Mouse (Mus musculus) lung, postnatal 25 days (tissue): ENCODE measurements around the gene Esyt1.
"Not testable (repeated sequence)": the region's sequence is repeated elsewhere in the genome, so short reads cannot be mapped to it uniquely, and the experiment has no call there.

ENCODE experiments used
- DNase-seq: peaks from one replicate; pipeline ENCODE4 v3.0.0; 2022; ENCODE audit warnings: low spot score

The Esyt1 gene

GRCm38 (mm10) chr10:128538340-128538870 lies 12.7 kb upstream of the Esyt1 start:
- no peak for DNase-seq

- DNase-seq, result peak; percentile 96
These were observed 10.7 kb upstream of the Esyt1 start for GRCm38 (mm10) chr10:128536266-128536940.

GRCm38 (mm10) chr10:128535624-128536265 lies 10.1 kb upstream of the Esyt1 start:
- DNase-seq, result peak; percentile 23

- DNase-seq, result no peak
These were observed 9.5 kb upstream of the Esyt1 start for GRCm38 (mm10) chr10:128535206-128535605.

DNA sequence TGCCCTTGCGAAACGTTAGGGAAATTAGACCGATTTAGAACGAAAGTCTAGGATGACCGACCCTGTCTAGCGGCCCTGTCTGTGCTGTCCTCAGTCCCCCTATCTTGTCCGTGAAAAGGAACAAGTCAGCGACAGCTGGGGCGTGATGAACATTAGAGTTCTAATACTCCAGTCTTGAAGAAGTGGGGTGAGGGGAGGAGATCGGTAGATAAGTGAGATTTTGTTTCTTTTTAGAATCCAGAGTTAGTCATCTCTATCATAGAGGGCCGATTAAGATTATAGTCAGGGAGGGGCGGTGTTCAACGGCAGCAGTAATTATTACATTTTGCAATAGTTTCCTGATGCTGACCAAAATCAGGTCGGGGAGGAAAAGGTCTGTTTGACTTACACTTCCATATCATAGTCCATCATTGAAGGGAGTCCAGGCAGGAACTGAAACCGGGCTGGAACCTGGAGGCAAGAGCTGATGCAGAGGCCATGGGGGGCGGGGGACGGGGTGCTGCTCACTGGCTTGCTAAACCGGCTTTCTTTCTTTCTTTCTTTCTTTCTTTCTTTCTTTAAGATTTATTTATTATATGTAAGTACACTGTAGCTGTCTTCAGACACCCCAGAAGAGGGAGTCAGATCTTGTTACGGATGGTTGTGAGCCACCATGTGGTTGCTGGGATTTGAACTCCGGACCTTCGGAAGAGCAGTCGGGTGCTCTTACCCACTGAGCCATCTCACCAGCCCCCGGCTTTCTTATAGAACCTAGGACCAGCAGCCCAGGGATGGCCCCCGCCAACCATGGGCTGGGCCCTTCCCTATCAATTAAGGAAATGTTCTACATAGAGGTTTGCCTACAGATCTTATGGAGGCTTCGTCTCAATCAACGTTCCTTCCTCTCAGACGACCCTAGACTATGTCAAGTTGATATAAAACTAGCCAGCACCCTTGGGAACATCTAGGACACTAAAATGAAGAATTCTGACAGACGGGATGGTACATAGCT lies 990 bp upstream of the Esyt1 start:
- DNase-seq, result no peak

- peak; percentile 50 for DNase-seq
These were observed 674 bp downstream of the Esyt1 start for GRCm38 (mm10) chr10:128524732-128525662.

GRCm38 (mm10) chr10:128524111-128524731 lies 1.4 kb downstream of the Esyt1 start:
- no peak for DNase-seq

DNA sequence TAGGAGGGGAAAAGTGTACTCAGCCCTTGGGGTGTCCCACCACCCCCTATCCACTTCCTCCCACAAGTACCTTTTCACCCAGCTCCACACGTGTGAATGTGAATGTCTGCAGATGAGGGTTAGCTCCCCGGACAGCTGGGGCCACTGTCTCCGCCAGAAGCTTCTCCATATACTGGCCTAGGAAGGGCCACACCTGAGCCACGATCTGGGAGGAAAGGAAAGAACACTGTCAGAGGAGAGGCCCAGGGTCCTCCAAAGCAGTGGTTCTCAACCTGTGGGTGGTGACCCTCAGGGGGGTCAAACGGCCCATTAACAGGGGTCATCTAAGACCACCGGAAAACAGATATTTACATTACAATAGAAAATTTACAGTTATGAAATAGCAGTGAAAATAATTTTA lies 3.3 kb downstream of the Esyt1 start:
- no peak for DNase-seq

GRCm38 (mm10) chr10:128520591-128520990 lies 5.1 kb downstream of the Esyt1 start:
- no peak for DNase-seq

DNA sequence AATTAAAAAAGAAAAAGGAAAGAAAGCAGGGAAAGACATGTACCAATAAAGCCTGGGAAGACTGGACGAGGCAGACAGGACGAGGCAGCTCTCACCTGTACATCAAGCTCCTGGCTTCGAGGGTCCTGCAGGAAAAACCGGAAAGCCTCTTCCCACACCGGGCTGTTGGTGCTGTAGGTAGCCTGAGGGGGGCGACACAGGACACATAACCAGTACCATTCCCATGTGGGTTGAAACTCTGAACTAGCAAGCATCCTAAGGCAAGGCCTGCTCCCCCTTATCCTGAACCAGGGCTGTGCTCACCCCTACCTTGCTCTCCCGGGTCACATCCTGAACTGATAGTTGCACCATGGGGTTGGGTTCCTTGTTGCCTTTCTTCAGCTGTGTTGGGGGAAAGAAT lies 6.8 kb downstream of the Esyt1 start:
- peak; percentile 65 for DNase-seq

GRCm38 (mm10) chr10:128516677-128517076 lies 9.0 kb downstream of the Esyt1 start:
- DNase-seq, result no peak

DNA sequence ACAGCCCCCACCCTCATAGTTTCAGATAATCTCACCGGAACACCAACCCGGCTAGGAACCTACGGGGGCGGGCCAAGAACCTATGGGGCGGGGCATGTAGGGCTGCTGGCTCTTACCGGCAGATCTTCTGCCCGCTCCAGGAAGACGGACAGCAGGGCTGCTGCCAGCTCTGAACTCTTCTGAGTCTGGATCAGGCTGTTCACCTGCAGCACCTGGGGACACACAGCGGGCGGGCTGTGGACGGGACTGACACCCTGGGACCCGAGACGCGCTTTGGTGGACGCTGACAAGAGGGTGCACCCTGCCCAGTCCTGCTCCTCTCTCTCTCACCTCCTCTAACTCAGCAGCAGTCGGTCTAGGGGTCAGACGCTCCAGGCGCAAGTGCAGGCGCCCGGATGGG lies 9.6 kb downstream of the Esyt1 start:
- no peak for DNase-seq

DNA sequence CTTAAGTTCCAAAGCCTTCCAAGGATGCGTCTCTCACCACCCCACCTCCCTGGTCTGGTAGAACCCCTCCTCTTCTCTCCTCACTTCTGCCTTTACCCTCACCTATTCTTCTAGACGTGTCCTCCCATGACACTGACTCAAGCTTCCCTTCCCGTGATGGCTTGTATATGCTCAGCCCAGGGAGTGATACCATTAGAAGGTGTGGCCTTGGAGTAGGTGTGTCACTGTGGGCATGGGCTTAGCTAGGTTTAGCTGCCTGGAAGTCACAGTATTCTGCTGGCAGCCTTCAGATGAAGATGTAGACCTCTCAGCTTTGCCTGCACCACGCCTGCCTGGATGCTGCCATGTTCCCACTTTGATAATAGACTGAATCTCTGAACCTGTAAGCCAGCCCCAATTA lies 10.6 kb downstream of the Esyt1 start:
- DNase-seq, result no peak

- no peak for DNase-seq
These were observed 13.9 kb downstream of the Esyt1 start for GRCm38 (mm10) chr10:128511761-128512160.

- DNase-seq, result no peak
These were observed 14.5 kb downstream of the Esyt1 start for GRCm38 (mm10) chr10:128511189-128511588.

- no peak for DNase-seq
These were observed 15.4 kb downstream of the Esyt1 start for GRCm38 (mm10) chr10:128510301-128510700.

GRCm38 (mm10) chr10:128509831-128510230 lies 15.8 kb downstream of the Esyt1 start:
- DNase-seq, result no peak

- no peak for DNase-seq
These were observed 16.5 kb downstream of the Esyt1 start for GRCm38 (mm10) chr10:128509203-128509602.

DNA sequence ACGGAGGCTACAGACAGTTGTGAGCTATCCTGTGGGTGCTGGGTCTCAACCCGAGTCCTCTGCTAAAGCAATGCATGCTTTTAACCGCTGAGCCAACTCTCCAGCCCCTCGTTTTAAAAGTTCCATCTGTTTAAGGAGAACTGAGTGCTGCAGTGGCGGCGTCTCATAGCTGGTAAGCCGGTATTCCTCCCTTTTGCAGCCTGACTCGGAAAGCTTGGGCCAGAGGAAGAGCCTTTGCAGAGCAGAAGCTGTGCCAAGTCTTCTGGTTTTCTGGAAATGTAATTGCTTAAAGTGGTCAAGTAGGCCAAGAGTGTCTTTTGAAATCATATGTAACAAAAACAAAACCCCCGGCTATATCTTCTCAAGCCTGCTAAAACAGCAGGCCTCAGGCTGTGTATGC lies 17.4 kb downstream of the Esyt1 start:
- no peak for DNase-seq

- no peak for DNase-seq
These were observed 19.7 kb downstream of the Esyt1 start for GRCm38 (mm10) chr10:128505974-128506373.

DNA sequence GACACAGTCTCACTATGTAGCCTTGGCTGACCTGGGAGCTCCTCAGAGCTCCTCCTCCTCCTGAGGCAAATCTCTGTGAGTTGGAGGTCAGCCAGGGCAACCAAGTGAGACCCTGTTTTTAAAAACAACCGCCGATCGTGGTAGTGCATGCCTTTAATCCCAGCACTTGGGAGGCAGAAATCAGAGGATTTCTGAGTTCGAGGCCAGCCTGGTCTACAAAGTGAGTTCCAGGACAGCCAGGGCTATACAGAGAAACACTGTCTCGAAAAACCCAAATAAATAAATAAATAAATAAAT lies 20.4 kb downstream of the Esyt1 start:
- DNase-seq, result not testable (repeated sequence)
